Mouse (Mus musculus) brown adipose tissue, adult 24 weeks (tissue): ENCODE measurements around the gene Uchl4. TPM values are rescaled to one million over a fixed set of nuclear protein-coding genes. Genes with fewer than 3 reads are reported as not detected.

Experiments
- H3K27ac ChIP-seq: fragments of 200-500 bp; replicated peaks from 2 replicates; pipeline ENCODE4 v1.5.1; 2012; ENCODE audit warnings: low read depth, mild to moderate bottlenecking, low read length
- H3K4me1 ChIP-seq: fragments of 200-500 bp; 2 replicates; pipeline ENCODE4 v1.6.1; 2012; ENCODE audit warnings: low read length, mixed read lengths; ENCODE audit not compliant: control insufficient read depth, insufficient read depth, insufficient read length
- H3K4me3 ChIP-seq: fragments of 200-500 bp; 2 replicates; pipeline ENCODE4 v1.5.1; 2012; ENCODE audit warnings: low read depth, mild to moderate bottlenecking, low read length, moderate library complexity; ENCODE audit not compliant: insufficient read depth
- polyA plus RNA-seq: library from polyadenylated mRNA; stranded (reverse); fragments of >200 nt; gene quantifications from 2 replicates; pipeline ENCODE4 v1.2.4, GENCODE M21; 2012; ENCODE audit not compliant: missing spikeins, insufficient read depth, insufficient read length

Uchl4 gene
- polyA plus RNA-seq, 1 experiment, result 7.9 TPM

- H3K27ac ChIP-seq, result no peak overlapping the region
- H3K4me3 ChIP-seq, result no peak overlapping the region
- H3K4me1 ChIP-seq, result no peaks in the 10 kb centered on the region
Measured at GRCm38 (mm10) chr9:64274919-64275318, 39.9 kb downstream of the Uchl4 start.

GRCm38 (mm10) chr9:64277706-64278105 lies 42.7 kb downstream of the Uchl4 start:
- H3K4me3 ChIP-seq, result no peak overlapping the region
- 0 out of 2 replicates have a peak, but pooled peaks cover 2% of the 10 kb centered on the region for H3K4me1 ChIP-seq
- no peak overlapping the region for H3K27ac ChIP-seq

- Histone ChIP-seq H3K27ac (no peak overlapping the region), H3K4me1 (0 out of 2 replicates have a peak, but pooled peaks cover 2% of the 10 kb centered on the region), H3K4me3 (no peak overlapping the region)
Measured at GRCm38 (mm10) chr9:64278665-64279310, 43.8 kb downstream of the Uchl4 start.

- H3K4me3 ChIP-seq, result peak within 1 kb of the TSS; percentile 81
- no peak within 1 kb of the TSS for H3K27ac ChIP-seq
- H3K4me1 ChIP-seq, result 0 out of 2 replicates have a peak, but pooled peaks cover 2% of the 10 kb centered on the region
Measured at GRCm38 (mm10) chr9:64281105-64281780, 46.2 kb downstream of the Uchl4 start, which contains the start of gene Tipin. TSS of gene Tipin (plus strand) at chr9:64281581.

- Histone ChIP-seq H3K4me3 (peak overlapping the region; percentile 81), H3K27ac (no peak overlapping the region), H3K4me1 (0 out of 2 replicates have a peak, but pooled peaks cover 2% of the 10 kb centered on the region)
Measured at GRCm38 (mm10) chr9:64281781-64282178, 46.8 kb downstream of the Uchl4 start.

GRCm38 (mm10) chr9:64282404-64282987 lies 47.5 kb downstream of the Uchl4 start:
- Histone ChIP-seq H3K4me1 (0 out of 2 replicates have a peak, but pooled peaks cover 2% of the 10 kb centered on the region), H3K27ac (no peak overlapping the region), H3K4me3 (peak overlapping the region; percentile 81)

Other genes starting within 250 kb of the Uchl4 start
- 5.3 and 14.8 TPM in 2 replicates for gene Smad6, start 213.1 kb upstream of the Uchl4 start, polyA plus RNA-seq
- 57.9 and 76.0 TPM in 2 replicates for gene Lctl, start 118.1 kb upstream of the Uchl4 start, polyA plus RNA-seq
- 2.3 TPM in 1 of 2 replicates, not detected in the other for gene Zwilch, start 62.1 kb upstream of the Uchl4 start, polyA plus RNA-seq
- 420 and 430 TPM in 2 replicates for gene Rpl4, start 61.8 kb upstream of the Uchl4 start, polyA plus RNA-seq
- gene Snapc5, start 55.9 kb upstream of the Uchl4 start, polyA plus RNA-seq, result 62.6 and 69.4 TPM in 2 replicates
- gene Map2k1, start 18.4 kb downstream of the Uchl4 start, polyA plus RNA-seq, result 33.1 and 39.9 TPM in 2 replicates
- 19.1 and 20.8 TPM in 2 replicates for gene Tipin, start 46.4 kb downstream of the Uchl4 start, polyA plus RNA-seq
- gene Dis3l, start 106.1 kb downstream of the Uchl4 start, polyA plus RNA-seq, result 18.0 and 18.7 TPM in 2 replicates
- gene Megf11, start 150.4 kb downstream of the Uchl4 start, polyA plus RNA-seq, result not detected in 2 replicates